Mouse (Mus musculus) adrenal gland, adult (tissue): ENCODE measurements around the gene Chpf2.

Source experiments
- DNase-seq, 2 experiments: peaks; one replicate each; pipeline ENCODE4 v3.0.0; 2022 to 2023; ENCODE audit warnings: low spot score in 1 of 2; ENCODE audit not compliant: inconsistent age in 2 of 2

Chpf2 gene

DNA sequence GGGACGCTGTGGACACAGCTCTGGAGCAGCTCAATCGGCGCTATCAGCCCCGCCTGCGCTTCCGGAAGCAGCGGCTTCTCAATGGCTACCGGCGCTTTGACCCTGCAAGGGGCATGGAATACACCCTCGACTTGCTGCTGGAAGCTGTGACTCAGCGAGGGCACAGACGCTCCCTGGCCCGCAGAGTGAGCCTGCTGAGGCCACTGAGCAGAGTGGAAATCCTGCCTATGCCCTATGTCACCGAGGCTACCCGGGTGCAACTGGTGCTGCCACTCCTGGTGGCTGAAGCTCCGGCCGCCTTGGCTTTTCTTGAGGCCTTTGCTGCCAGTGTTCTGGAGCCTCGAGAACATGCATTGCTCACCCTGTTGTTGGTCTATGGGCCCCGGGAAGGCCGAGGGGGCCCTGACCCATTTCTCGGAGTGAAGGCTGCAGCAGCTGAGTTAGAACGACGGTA, 4.8 kb downstream of the Chpf2 start:
- peak; percentile 80 to 90 for DNase-seq

DNA sequence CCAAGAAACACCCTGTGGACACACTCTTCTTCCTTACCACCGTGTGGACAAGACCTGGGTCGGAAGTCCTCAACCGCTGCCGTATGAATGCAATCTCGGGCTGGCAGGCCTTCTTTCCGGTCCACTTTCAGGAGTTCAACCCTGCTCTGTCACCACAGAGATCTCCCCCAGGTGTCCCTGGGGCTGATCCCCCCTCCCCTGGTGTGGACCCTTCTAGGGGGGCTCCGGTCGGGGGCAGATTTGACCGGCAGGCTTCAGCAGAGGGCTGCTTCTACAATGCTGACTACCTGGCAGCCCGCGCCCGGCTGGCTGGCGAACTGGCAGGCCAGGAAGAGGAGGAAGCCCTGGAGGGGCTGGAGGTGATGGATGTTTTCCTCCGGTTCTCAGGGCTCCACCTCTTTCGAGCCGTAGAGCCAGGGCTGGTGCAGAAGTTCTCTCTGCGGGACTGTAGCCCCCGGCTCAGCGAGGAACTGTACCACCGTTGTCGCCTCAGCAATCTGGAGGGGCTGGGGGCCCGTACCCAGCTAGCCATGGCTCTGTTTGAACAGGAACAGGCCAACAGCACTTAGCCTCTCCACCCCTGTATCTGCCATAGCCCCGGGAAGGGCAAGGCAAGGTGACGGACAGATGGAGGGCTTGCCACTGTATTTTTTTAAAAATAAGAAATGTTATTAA, 5.4 kb downstream of the Chpf2 start:
- DNase-seq, result no peak

DNA sequence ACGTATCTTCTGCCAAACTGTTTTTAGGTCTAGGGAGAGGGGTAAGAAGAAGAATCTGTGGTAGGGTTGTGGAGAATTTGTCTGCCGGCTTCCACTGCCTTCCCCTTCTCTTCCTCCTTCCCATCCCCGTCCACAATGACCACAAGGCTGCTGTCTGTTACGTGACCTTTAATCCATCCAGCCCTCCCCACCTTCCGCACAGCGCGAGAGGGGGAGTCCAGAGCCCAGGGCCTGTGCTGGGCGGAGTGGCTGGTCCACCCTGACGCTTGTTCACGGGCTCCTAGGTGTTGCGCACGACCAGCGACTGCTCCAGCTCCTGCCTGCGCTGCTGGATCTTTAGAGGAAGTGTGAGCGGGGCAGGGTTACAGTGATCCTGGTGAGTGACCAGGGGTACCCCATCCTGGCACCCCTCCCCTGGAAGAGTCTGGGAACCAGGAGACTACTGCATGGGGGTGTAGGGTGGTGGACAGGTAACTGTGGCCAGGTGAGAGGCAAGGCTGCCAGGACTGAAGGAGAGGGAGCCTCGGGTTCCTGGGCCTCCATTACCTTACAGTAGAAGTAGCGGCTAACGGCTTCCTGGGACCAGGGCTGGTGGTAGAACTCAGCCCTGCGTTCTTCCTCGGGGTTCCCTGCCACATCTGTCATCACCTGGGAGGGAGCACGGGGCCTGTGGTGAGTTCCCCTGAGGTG, 6.1 kb downstream of the Chpf2 start:
- DNase-seq, result peak in 1 of 2 experiments; percentile 55

DNA sequence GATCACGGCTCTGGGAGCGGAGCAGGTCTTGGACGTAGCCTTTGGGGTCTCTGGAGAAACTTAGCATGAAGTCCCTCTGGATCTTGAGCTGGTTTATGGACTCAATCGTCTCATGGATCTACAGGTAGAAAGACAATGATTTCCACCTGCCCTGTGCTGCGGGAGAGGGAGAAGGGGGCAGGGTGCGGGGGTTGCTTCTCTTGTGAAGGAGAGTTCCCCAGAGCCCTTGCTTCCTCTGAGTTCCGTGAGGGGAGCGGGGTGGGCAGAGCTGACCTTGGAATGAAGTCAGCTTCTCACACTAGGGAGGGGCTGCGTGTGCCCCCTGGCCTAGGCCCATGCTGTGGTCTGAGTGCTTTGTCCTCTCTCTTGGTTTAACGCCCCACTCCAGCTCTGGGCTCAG, 6.7 kb downstream of the Chpf2 start:
- DNase-seq, result no peak

DNA sequence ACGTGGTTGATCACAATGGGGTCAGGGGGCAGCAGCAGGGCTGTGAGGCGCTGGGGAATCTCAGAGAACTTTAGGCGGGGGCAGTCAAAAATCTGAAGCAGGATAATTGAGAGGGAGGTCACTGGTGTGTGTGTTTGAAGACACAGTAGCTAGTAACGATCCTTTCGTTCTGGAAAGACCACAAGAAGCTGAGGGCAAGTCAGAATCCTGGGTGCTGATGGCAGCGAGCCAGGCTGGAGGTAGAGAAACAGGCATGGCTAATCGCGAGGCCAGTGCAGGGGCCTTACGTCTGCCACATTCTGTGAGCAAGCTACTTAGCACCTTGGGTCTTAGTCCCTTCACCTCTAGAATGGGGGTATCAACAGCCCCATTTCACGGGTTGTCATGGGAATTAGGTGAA, 7.4 kb downstream of the Chpf2 start:
- DNase-seq, result no peak

DNA sequence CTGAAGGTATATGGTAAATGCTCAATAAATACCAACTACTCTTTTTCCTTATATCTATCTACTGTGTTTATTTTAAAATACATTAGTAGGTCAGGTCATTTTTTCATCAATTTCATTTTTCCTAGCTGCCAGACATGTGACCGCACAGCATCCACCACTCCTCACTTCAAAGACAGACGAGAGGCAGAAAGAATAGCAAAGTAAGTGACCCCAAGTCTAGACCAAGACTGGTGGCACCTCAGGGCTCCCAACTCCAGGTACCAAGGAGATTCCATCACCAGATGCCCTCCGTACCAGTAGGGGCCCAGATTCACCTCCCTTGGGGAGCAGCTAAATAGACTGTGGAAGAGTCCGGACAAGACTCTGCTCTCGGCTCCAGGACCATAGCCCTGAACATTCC, 7.8 kb downstream of the Chpf2 start:
- no peak for DNase-seq

DNA sequence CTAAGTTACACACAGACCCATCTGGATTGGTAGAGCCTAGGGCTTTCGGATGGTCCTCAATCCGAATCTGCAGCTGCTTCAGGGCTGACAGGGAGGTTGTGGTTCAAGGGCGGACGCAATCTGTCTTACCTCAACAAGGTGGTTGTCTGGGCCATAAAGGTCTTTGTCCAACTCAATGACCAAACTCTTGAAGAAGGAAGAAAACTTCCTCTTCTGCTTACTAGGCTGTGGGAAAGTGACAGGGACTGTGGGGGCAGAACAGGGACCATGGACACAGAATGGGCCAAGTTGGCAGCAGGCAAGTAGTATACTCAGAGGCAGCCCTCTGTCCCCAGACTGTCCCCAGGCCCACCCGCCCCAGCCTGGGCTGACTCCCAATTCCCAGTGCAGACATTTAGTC, 8.7 kb downstream of the Chpf2 start:
- DNase-seq, result no peak

DNA sequence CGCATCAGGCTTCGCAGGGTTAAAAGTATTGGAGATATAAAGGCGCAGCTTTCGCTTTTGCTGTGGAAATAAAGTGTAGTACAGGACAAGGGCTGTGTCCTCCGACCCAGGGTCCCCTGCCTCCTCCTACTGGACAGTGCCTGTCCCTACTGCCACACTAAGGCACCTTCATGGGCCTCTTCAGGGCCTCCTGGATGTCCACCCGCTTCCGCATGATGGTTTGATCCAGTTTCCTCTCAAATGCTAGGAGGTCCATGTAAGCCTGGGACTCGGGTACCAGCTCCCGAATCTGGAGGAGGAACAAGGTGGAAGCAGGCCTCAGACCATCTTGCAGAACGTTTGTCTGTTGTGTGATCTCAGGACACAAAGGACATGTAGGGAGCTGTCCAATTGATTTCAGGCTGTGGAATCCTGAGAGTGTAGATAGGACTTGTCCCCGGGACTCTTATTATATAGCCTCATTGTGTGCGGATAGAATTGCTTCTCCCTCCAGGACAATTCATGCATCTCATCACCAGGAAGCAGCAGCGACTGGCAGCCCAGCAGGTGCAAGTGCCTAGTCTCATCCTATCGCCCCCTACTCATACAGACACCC, 9.3 kb downstream of the Chpf2 start:
- DNase-seq, result no peak

DNA sequence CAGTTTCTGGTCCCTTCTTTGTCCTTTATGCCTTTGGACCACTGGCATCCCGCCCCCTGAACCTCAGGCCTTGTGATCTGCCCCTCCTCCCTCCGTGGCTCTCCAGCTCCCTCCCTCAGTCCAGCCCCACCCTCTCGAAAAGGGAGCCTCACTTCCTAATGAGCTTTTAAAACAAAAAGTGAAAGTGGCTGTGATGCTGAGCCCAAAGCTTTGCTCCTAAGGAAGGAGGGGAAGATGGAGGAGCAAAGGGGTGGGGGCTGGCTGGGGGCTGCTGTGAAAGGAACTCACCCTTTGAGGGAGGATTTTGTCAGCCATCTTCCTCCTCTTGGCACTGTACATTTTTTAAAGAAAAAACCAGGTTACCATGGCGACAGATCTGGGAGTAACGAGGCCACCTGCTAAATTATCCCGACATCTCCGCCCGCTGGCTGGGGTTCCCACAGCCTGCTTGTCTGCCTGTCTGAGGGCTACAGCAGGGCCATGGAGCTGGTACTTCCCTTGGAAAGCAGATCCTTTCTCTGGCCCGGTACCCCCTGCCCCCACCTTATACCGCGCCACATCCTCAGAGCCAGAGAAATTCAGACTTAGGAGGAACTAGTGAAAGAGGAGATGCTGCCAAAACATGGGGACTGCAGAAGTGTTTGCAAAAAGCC, 10.1 kb downstream of the Chpf2 start:
- peak; percentile 49 to 73 for DNase-seq

DNA sequence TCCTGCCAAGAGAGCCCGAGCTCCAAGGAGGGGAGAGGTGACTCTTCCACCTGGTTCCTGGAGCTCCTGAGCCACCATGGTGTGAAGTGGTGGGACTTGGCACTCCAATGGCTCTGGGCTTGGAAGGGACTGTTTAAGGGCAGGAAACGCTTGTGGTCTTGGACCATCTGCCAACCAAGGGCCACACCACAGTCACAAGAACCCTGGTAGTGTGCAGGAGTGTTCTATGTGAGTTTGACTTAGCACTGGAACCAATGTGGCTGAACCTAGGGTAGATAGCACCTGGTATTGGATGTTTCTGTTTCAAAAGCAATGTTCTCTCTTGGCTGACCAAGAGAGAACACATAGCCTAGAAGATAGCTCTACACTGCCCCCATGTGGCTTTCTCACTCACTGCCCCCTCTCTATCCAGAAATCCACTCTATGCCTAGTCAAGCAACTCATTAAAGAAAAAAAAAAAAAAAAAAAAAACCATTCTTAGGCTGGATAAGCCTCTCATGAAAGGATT, 10.7 kb downstream of the Chpf2 start:
- DNase-seq, result peak; percentile 80 to 94

DNA sequence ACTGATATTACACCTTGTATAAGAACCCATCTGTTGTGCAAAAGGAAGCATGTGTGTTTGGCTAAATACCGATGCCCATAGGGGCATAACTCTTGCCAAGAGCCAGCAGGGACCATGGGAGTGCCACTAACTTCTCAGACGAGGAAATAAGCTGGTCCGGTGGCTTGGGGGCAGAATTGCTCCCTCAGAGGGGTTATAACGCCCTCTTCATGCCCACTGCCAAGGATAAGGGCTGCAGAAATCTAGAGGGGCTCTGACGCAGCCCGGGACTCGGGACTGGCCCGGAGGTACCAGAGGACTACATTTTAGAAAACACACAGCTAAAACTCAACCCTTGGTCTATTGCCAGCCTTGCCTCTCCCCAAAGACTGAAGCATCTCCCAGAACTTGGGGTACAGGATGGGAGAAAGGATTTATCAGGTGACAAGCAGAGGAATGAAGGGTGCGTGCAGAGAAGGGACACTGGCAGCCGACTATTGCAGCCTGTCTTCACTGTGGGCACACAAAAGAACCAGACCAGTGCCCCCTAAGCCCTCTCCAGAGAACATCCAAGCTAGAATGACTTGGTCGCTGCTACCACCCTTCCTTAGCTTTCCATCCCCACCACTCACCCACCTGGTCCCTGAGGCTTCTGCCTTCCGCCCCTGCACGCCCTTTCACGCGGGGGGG, 11.5 kb downstream of the Chpf2 start:
- DNase-seq, result peak in 1 of 2 experiments; percentile 57

DNA sequence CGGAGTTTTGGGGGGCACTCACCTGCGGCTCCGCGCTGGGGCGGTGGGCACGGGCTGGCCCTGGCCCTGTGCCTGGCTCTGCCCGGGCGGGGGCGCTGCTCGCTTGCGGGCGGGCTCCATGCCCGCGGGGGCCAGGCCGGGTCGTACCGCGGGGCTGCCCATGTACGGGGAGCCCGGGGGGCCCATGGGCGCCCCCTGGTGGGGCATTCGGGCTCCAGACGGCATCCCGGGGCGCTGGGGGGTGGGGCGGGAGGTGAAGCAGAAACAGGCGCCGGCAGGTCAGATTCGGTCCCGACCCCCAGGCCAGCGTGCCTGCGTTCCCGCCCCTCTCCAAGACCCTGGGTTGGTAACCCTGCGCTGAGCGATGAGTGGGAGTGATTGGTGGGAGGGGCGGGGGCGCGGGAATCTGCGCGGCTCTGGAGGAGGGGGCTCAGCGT, 12.0 kb downstream of the Chpf2 start:
- peak; percentile 61 to 89 for DNase-seq

DNA sequence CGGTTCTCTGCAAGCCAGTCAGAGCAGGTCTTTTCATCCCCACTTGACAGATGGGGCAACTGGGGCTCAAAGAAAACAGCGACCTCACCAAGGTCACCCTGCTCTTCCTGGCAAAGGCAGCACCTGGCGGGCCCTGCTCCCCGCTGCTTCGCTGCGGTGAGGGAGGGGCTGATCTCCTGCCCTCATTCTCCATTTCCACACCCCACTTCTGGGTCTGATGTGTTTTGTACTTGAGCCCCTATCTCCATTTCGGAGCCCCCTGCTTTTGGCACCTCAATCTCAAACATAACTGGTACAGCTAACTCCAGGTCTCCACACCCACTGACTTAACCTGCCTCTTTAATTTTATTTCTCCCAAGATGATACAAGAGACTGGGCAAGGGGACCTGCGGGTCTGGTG, 12.6 kb downstream of the Chpf2 start:
- DNase-seq, result no peak

DNA sequence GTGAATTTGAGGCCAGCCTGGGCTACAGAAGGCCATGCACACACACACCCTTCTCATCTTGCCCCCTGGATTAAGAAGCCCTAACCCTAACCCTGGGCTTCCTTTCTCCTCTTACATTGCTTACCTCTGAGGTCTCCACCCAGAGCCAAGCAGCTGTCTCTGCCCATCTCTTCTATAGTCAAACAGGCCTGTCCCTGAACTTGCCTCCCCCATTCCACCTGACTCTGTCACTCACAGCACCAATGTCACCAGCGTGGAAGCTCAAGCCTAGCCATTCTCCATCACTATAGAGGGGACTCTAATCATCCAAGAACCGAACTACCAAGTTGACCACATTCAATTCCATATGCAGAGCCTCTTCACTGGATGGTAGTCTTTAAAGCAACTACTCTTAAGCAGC, 13.7 kb downstream of the Chpf2 start:
- DNase-seq, result no peak

DNA sequence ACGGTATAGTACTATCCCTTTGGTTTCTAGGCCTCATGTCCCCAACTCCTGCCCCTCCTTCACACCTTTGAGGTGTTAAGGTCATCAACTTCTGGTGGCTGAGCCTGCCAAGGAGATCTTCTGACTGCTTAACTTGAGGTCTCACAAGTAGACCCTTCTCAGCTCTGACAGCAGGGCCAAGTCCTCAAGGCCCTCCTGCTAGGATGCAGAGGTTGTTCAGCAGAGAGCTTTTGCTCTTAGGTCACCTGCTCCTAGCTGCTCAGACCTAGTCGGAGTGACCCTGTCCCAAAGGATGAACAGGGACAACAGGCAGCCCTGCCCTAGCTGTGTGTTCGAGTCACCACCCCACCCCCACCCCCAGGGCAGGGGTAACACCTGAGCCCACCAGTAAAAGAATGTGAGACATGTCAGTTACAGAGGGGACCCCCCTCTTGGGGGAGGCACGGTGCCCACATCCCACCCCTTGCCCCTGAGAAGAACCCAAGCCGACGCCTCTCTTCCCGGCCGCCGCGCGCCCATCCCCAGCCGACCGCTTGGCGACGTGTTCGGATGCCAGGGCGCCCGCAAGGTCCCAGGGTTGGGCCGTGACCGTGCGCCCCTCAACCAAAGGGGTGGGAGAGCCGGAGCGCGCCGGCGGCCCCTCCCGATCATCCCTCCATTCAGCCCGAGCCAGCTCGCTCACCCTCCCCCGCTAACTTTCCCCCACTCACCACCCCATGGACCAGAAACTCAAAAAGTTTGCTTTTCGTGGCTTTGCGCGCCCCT, 14.7 kb downstream of the Chpf2 start:
- DNase-seq, result peak in 1 of 2 experiments; percentile 61

DNA sequence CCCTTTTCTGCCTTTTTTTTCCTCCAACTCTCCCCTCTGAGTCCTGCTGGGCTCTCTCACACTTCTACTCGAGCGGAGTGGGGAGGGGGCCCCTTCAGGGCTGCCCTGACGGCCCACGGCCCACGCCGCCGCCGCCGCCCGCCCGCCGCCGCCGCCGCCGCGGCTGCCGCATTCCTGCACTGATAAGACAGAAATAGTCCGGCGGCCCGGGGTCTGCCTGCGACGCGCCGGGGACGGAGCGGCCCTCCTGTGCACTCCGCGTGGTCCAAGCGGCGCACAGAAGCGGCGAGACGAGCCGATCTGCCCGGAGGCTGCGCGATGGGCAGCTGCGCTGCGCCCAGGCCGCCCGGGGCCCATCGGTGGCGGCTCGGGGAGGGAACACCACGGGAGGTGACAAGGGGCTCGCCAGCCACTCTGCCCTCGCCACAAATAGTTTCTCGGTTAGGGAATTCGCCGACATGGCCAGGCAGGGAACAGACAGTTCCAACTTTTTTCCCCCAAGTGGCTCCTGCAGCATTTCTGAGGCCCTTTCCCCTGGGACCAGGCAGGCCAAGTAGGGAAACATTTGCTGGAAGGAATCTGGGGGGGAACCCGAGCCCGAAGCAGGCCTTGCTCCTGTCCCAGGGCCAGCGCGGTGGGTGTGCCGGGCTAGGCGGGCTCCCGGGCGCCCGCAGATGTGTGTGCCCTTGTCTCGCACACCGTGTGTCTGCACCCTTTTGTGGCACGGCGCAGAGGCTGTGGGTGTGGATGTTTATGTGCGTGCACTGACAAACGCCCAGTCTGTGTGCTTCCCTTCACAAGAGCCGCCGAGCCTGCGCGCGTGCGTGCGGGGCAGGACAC, 15.6 kb downstream of the Chpf2 start:
- peak; percentile 79 to 93 for DNase-seq

DNA sequence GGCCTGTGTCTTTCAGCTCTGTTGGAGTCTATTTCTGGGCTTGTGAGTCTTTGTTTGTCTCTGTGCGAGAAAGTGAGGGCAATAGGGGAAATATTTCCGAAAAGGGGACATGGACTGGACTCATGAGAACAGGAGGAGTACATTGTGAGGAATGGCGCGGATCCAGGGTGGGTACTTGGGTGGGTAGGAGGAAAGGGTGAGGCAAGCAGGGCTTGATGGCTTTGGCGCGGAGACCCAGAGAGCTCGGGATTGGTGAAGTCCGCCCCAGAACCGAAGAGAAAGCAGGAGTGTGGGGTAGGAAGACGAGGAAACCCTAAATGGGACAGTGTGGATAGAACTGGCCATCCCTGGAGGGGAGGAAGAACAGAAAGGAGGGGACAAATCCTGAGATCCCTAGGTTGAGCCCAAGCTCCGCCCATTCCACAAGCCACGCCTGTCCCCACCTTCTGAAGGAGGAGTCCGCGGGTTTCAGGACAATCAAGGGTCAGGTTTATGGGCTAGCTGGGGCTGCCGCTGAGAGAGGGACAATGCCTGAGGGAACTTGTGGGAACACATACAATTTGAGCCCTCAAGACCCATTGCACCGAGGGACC, 16.3 kb downstream of the Chpf2 start:
- DNase-seq, result peak; percentile 91 to 96

DNA sequence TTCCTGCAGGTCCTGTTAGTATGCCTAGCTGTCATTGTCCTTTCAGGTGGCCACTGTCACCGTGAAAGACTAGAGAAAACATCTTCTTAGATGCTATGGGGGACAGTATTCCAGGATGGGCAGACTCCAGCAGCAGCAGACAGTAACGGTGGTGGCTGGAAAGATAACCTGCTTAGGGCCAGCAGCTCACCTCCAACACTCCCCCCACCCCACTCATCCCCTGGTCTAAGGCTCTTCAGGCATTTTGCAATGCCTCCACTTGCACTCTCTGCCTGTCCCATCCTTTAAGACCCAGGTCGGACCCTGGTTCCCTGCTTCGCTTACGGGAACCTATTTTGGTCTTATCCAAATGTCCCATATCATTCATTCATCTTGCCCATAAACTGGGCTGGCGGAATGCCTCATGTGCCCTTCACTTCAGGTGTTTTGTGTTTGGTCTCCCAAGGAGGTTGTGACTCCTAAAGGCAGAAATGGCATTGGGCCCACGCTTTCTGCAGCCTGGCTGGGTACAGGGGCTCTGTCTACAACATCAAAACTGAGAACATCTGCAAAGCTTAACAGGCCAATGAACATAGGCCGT, 17.0 kb downstream of the Chpf2 start:
- DNase-seq, result no peak
